Mouse (Mus musculus) right cerebral cortex, adult 2 months (tissue): ENCODE data around the gene Clcn2.

Experiments
- DNase-seq, 2 experiments: peaks; one replicate each; pipeline ENCODE4 v3.0.0; 2021 to 2022; ENCODE audit warnings: low spot score in 2 of 2

Clcn2 gene

DNA sequence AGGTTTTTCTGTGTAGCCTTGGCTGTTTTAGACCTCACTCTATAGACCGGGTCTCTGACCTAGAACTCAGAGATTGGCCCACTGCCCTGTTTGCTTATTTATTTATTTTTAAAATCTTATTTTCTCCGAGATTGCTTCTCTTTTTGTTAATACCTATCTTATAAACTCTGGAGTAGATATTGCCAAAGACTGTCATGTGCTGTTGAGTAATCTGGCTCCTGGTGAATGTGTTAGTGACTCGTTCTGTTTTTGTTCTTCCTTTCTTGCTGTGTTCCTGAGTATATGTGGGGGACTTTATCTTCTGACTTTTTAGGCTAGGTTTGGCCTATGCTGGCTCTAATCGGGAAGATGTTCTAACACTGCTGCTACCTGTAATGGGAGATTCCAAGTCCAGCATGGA, 59.9 kb downstream of the Clcn2 start:
- DNase-seq, result no peak

DNA sequence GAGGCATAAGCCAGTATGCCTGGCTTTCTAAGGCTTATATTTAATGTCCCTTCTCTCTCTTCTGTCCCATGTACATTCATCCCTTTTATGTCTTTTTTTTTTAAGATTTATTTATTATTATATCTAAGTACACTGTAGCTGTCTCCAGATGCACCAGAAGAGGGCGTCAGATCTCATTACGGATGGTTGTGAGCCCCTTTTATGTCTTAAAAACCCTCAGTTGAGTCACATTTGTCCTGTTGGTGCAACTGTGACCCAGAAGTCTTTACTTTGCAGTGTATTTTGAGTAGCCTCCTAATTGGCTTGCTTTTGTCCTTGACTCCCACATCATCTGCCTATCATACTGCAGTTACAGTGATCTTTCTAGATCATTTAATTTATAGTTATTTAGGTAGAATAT, 64.2 kb downstream of the Clcn2 start:
- no peak for DNase-seq
